Mouse (Mus musculus) embryo, embryonic 10 days (tissue): ENCODE measurements around the gene Trip6.

ENCODE experiments used
- DNase-seq: peaks from one replicate; pipeline ENCODE4 v3.0.0-alpha.2; 2015; ENCODE audit warnings: low spot score

Gene Trip6

DNA sequence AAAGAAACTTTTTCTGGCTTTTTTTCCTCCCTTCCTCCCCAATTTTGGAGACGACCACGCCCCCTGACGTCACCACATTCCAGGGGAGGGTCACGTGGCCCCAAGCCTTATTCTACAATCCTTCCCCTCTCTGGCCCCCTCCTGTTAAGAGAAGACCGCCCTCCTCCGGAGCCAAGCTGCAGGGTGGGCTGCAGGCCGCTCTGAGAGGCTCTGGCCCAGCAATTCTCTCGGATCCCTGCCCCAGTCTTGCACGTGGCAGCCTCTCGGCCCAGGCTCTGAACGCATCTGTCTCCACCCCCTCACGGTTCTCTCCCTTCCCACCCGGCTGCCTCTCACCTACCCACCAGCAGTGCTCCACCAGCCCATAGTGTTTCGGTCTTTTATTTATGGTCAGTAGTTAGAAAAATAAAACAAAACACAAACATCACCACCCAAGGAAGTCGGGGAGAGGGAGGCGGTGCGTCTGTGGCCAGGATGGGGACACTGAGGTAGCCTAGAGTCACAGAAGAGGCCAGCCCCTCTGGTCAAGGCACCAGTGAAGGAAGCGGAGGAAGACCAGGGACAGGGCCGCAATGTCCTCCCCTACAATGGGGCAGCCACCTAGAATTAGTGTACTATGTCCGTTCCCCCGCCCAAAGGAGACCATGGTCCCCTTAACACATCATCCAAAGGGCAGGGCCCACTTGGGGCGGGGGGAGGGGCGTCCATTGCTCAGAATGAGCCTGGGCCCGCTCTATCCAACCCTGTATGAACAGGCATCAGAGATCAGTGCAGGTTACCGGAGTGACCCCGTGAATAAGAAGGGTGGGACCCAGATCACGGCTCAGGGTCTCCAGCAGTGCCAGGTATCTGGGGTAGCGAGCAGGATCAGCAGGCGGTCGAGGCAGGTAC, at the start of gene Trip6:
TSS of gene Trip6 (minus strand) at position 212 of the 891 bp plus-strand sequence.
- peak; percentile 97 for DNase-seq

DNA sequence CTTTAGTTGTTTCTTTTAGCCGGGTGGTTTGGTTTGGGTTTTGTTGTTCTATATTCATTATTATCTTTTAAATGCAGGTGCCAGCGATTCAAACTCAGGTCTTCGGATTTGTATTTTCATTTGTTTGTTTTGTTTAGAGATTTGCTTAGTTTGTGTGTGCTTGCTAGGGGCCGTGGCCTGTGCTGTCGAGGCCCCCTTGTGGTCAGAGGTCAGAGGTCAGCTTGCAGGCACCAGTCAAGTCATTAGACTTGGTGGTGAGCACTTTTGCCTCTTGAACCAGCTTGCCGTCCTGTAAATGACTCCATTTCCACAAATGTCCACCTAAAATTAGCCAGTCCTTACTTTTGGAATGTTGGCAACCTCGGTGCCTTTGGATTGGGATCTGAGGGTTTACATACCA, 44.2 kb upstream of the Trip6 start:
- DNase-seq = peak; percentile 63

DNA sequence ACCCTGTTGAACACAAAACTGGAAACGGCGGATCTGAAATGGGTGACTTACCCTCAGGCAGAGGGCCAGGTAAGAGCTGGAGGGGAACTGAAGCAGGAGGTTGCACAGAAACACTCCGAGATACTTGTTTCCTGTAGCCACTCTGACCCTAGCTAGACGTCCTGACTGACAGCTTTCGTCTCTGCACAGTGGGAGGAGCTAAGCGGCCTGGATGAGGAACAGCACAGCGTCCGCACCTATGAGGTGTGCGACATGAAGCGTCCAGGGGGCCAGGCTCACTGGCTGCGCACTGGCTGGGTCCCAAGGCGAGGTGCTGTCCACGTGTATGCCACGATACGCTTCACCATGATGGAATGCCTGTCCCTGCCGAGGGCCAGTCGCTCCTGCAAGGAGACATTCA, 39.9 kb upstream of the Trip6 start:
- no peak for DNase-seq

DNA sequence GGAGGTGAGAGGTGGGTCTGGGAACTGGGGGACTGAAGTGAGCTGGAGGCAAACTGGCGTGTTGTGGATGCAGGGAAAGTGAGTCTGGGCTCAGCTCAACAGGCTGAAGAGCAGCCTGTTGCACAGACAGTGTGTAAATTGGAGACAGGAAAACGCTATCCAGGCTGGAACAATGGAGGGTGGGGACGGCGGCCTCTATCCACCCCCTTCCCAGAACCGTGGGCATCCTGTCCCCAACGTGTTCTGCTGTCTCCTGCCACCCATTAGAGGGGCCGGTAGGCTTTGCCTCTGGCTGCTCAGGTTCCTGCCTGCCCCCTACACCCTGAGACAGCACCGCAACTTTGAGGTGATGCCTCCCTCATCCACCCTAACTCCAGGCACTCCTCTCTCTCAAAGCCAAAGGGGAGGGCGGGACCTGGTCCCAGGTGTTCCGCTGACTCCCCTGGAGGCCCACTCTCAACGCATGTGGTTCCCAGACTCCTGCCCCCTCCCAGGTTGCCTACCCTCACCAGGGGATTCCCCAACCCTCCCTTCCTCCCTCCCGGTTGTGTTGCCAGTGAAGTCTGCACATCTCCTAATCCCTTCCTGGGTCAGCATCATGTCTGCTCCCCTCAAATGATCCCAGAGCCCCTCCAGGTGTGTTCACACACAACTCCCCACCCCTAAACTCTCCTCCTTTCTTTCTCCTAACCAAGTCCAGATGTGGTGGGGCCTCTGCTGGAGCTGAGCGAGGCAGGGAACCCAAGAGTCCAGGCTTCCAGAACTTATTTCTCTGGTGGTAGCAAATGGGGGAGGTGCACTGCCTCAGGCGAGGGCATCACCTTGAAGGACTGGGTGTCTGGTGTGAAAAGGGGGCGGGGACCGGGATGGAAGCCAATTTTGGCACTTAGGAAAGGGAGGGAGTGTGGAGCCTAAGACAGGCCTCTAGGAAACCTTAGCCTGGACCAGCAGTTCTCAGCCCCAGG, 38.1 kb upstream of the Trip6 start:
- no peak for DNase-seq

DNA sequence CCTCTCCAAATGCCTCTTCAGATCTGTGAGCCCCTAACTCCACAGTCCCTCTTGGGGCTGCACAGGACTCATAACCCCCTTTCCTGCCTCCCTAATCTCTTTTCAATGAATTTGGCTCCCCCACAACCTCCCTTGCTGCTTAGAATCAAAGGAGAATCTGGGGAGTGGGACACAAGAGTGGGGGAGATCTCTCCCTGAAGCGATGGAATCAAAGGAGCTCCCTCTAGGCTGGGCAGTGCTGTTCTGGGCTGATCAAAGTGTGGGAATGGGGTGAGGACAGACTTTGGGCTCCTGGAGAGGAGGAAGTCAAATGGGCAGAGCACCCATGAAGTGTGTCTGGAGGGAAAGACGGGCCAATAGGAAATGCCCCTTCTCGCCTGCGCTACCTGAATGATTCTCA, 37.2 kb upstream of the Trip6 start:
- no peak for DNase-seq

DNA sequence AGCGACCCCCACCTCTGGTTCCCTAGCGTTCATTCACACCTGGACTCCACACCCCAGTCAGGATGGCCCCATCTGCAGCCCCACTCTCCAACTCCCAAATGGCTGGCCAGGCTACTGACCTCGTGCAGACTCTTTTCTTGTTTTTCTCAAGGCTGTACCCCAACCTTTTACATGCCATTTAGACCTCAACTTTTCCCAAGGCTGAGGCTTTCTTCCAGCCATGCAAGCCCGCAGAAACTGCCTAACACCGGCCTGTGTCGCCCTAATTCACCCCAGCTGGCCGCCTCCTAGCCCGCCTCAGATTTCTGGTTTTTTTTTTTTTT, 36.8 kb upstream of the Trip6 start:
- no peak for DNase-seq

DNA sequence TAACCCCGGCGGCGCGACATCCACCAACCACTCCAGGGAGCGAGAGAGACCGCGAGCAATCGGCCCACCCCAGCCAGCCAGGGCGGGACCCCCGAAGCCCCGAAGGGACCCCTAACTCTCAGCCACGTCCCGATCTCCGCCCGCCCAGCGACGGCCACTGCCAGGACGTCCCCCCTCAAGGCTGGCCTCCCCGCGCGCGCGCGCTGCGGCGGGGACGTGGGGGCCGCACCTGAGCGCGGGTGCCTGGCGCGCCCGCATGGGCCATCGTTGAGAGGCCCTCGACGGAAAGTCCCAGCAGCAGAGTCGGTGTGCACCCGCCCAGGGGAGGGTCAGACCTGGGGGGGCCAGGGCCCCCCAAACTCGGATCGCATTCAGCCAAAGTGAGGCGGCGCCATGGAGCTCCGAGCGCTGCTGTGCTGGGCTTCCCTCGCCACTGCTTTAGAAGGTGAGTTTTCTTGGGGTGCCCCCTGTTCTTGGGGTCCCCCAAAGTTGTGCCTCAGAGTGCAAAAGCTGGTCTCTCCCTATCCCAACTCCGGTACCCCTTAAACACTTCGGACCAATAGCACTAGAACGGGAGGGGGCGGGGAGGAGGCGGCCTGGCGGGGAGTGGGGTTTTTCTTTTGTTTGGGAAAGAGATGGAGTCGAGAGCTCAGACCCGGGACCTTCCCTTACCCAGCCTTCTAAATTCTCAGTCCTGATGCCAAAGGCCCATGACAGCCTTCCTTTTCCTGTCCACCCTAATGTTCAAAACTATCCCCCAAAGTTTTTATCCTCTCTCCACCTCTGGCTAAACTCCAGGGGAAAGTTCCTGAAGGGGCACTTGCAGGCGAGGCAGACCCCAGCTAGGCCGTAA, 36.2 kb upstream of the Trip6 start:
- no peak for DNase-seq

DNA sequence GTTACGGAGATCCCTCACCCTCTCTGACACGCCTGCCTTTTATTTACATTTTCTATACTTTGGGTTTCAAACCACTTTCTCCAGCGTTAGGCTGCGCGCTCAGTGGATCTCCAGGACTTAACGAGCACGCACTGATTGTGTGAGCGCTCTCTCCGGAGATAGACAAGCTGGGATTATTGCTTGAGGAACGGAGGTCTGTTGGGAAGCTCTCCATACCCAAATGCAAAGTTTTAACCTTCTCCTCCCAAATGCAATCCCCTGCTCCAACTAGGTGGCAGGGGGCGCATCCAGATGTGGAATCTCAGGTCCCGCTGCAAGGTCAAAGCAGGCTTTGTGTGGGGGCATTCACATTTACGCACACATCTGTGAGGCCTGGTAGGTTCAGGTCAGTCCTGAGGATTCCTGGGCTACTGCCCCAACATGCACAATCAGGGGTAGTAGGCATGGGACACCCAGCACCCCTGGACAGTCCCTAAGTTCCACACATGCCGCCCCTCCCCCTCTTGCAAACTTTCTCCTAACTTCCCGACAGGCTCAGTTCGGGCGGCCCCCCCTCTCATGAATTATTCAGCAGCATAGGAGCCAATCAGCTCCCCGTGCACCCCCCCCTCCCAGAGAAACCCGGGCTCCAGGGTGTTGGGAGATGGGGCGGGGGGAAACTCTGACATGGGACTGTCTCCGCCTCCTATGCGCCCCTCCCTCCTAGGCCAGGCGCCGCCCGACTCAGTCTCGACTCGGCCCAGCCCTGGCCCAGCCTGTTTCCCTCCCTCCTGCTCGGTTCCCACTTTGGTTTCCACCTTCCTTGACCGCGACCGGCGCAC, 35.4 kb upstream of the Trip6 start, which contains the start of gene Ephb4:
TSS of gene Ephb4 (plus strand) at position 726 of the 821 bp plus-strand sequence.
- peak; percentile 95 for DNase-seq

DNA sequence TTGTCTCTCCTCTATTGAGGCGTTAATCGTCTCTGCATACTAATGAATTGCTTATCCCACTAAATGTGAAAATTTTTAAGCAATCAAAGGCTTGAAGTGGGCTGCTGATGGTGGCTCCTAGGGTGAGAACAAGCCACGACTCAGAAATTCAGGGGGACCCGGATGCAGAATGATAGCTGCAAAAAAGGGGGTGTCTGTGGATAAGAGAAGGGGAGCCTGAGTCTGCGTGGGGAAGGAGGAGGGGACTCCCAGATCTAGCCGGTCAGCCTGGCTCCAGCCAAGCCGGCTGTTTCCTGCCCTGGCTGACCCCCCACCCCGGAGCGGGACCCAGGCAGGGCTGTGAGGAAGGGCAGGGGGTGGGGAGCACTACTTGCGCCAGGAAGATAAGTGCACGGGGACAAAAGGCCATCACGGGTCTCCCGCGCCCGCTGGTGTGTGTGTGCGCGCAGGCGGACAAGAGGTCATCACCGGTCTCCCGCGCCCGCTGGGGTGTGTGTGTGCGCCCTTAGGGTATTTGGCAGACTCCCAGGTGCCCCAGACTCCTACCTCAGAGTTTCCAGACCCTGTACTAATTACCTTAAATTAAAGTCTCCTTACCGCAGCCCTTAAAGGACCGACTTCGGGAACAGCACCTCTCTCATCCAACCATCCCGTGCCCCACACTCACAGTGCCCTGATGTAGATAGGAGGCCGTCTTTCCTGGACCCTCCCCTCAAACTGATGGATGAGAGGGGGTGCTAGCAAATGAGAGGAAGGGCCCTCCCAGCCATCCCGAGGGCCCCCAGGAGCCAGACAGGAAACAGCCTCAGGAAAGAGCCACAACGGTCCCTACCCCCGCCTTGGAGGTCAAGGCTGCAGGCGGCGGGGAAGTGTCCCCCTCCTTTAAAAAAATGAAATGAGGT, 34.5 kb upstream of the Trip6 start:
- DNase-seq = peak; percentile 72

DNA sequence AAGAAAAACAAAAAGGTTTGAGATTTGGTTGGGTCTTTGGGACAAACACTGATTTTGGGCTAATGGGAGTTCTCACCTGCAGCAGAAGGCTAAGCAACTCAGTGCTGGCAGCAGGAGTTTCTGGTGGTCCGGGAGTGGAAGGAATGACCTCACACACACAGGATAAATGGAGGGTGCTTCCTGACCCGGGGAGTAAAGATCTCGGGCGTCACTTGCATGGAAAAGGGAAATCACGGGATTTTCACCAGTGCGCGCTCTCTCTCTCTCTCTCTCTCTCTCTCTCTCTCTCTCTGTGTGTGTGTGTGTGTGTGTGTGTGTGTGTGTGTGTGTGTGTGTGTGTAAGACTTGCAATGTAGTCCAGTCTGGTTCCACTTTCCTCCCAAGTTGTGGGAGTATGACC, 33.7 kb upstream of the Trip6 start:
- DNase-seq = no peak

DNA sequence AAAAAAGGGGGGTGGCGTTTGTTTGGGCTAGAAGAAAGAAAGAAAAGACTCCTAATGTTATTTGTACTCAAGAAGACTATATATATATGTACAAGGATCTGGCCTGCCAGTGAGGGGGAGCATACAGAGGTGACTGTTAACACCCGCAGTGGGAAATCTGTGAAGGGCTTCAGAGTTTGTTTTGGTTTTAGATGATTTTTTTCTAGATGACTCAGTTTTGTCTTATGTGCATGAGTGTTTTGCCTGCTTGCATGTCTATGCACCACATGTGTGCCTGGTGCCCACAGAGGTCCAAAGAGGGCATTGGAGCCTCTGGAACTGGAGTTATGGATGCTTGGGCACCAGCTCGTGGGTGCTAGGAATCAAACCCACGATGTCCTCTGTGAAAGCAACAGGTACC, 32.8 kb upstream of the Trip6 start:
- no peak for DNase-seq

DNA sequence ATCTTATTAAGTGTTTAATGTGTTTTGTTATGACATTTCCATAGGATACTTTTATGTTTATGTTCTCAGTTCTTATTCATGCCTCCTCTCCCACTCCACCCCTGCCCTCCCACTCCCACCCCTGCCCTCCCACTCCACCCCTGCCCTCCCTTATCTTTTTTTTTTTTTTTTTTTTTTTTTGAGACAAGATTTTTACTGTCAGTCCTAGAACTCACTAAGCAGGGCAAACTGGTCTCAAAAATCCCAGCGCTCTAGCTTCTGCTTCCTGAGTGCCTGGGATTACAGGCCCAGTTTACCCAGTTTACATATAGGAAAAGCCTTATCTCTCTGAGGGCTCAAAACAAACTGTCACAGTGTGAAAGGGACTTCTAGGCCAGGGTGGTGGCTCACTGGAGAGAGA, 32.2 kb upstream of the Trip6 start:
- DNase-seq = no peak

DNA sequence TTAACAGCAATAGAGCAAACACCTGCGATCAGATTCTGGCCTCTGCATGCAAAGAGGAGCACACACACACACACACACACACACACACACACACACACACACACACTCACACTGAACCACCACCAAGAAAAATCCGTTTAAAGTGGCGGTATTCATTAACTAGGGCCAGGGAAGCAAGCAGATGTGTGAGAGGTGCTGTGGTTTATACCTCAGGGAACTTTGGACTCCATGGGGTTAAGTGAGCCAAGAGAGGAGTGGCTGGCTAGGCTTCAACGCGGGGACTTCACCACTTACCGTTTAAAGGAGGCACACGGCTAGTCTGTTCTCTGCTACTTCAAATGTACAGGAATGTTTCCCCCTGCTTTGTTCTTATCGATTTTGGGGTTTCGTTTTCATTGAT, 31.6 kb upstream of the Trip6 start:
- no peak for DNase-seq

DNA sequence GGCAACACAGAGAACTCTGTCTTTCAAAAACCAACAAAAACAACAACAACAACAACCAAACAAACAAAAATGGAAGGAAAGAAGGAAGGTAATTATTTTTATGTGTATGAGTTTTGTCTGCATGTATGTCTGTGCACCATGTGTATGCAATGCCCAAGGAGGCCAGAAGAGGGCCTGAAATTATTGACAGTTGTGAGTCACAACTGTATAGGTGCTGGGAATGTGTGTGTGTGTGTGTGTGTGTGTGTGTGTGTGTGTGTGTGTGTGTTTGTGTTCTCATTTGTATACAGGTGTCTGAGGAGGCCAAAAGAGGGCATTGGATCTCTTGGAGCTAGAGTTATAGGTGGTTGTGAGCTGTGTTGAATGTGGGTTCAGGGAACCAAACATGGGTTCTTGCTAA, 29.7 kb upstream of the Trip6 start:
- DNase-seq = no peak

DNA sequence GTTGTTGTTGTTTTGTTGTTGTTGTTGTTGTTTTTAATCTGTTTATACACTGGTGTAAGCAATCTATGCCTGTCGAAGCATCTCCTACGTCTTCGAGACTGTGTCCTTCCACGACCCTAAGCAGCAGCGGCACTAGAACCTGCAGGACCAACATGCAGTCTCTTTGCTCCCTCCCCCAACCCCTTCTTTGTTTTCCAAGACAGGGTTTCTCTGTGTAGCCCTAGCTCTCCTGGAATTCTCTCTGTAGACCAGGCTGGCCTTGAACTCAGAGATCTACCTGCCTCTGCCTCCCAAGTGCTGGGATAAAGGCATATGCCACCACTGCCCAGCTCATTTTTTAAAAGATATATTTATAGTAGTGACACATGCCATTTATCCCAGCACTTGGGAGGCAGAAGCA, 29.2 kb upstream of the Trip6 start:
- DNase-seq = no peak

DNA sequence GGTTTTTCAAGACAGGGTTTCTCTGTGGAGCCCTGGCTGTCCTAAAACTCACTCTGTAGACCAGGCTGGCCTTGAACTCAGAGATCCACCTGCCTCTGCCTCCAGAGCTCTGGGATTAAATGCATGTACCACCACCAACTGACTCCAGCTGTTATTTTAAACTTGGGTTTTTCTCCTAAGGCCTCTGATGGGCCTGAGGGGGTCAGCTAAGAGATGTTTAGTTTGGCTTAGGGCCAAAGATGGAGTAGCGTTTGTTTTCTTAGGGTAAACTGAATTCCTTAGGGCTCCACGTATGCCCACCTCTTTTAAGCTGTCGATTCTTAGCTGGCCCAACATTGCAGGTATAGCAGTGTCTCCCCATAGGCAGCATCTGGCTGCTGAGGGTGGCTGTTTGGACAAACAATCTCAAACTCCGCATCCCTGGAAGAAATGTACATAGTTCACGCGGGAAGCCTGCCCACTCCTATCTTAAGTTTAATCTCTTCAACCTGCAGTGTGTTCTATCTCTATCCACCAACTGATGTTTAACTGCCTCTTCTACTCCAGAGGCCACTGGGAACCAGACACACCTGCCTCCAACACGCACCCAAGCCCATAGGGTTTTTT, 28.3 kb upstream of the Trip6 start:
- DNase-seq = no peak

DNA sequence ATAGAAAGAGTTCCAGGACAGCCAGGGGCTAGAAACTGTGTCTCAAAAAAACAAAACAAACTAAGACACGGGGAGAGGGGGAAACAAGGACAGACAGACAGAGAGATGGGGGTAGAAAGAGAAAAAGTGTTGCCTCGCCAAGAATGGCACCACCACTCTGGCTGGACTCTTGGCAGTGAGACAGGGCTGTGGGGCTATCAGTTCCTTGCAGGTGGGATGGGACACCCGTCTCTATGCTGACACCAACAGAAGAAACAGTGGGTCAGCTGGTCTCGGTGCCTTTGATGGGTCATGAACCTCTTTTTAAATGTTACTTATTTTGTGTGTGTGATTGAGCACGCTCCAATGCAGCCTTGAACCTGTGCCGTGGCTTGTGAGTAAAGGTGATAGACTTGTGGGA, 26.0 kb upstream of the Trip6 start:
- DNase-seq = no peak

DNA sequence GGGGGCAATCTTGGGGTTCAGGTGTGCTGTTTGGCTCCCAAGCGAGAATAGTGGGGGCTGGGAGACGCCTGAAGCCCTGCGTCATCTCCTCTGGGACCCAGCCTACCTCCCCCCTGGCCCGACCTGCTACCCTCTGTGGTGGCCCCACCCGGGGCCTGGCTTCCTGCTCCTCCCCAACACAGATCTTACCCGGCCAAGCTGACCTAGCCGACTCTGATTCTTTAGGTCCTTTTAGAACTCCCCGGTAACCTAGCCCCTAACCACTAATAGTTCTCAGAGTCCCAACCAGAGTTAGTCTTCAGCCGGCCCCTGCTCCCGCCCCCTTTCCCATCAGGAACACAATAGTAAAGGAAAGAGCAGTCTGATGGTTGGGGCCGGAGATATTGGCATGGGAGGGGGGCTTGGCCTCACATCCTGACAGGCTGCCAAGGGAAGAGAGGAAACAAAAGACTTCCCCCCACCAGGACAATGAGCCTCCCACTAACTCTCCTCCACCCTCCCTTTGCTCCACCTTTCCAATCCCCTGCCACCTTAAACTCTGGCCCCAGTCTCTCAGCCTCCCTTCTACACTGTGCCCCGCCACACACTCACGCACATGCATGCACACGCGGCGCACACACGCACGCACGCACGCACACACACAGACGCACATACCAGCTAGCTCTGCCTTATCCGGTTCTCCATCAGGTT, 25.2 kb upstream of the Trip6 start:
- DNase-seq = no peak

DNA sequence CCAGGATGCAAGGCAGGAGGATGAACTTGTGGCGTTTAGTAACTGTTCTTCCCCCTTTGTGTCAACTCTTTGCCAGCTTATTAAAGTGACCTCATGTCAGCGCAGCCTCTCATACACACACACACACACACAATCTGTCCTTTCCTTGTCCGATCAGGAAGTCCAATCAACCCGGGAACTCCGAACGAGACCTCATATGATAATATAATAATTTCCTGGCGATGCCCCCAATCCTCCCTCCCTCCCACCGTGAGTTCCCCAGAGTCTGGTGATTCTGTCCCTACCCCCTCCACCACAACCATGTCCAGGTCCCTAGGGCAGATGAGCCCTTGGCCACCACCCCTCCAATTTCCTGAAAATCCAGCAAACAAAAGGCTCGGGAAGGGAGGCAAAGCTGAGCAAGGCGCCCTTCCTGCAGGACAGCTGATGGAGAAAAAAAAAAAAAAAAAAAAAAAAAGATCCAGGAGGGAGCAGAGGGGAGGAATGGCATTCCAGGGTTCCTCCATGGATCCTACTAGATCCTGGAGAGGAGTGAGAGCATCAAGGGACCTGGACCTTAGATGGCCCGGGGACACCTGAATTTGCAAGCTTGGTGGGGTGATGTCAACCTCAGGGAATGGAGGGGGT, 24.6 kb upstream of the Trip6 start:
- no peak for DNase-seq
